In genomic region chr12:33424329-33424728, GRCm38 (mm10) we compare ENCODE assay signal across 7 mouse cellular contexts. TPM values are rescaled to one million over a fixed set of nuclear protein-coding genes. Genes with fewer than 3 reads are reported as not detected.
DNase-seq lines count a peak whose midpoint lies in the region; ATAC-seq and TF ChIP-seq lines count a peak whose summit lies in the region.

No protein-coding gene starts in this region.

- H3K9me3 ChIP-seq in stomach, postnatal 0 days (ENCODE audit: control insufficient read depth, low read length) = no peaks in the 10 kb centered on the region

- peak; percentile 54 for DNase-seq in testis, postnatal 10 days (ENCODE audit: low spot score)
- DNase-seq in testis, postnatal 14 days (ENCODE audit: low spot score) = no peak
- peak; percentile 47 for DNase-seq in layer of hippocampus, adult 9-11 months
- peak; percentile 65 for DNase-seq in stomach, postnatal 0 days (ENCODE audit: low spot score)

- H3K27me3 ChIP-seq in stomach, postnatal 0 days (ENCODE audit: control insufficient read depth, insufficient read depth, low read length) = no peaks in the 10 kb centered on the region

- TF ChIP-seq POLR2A in bone marrow, adult 2 months (IDR thresholded peaks at IDR 0.05; ENCODE audit: borderline replicate concordance, control insufficient read depth, low read depth, low read length) = no peak

- H3K36me3 ChIP-seq in stomach, postnatal 0 days (ENCODE audit: control insufficient read depth, insufficient read depth, low read length) = no peaks in the 10 kb centered on the region

- no peak overlapping the region for H3K4me3 ChIP-seq in bone marrow, adult 2 months (replicated peaks; ENCODE audit: control insufficient read depth, low read depth, low read length)
- H3K4me3 ChIP-seq in stomach, postnatal 0 days (ENCODE audit: low read depth, low read length) = no peak overlapping the region

- no peak overlapping the region for H3K9ac ChIP-seq in stomach, postnatal 0 days (ENCODE audit: low read length)

- WGBS in bone marrow, adult 2 months = 43% methylated on average over 3 of the region's 3 CpGs
- 31% methylated on average over 3 of the region's 3 CpGs for WGBS in stomach, postnatal 0 days

- TF ChIP-seq CTCF in bone marrow, adult 2 months (IDR thresholded peaks at IDR 0.05; ENCODE audit: control insufficient read depth, insufficient read depth, low read length) = peak; percentile 29; the same call in 1 of the 2 replicates
- TF ChIP-seq CTCF in stomach, postnatal 0 days (IDR thresholded peaks at IDR 0.05; ENCODE audit: low read depth) = peak; percentile 80

- H3K4me2 ChIP-seq in stomach, postnatal 0 days (replicated peaks; ENCODE audit: low read depth) = no peak overlapping the region

- H3K4me1 ChIP-seq in bone marrow, adult 2 months (ENCODE audit: control insufficient read depth, insufficient read depth, low read length) = no peaks in the 10 kb centered on the region
- no peaks in the 10 kb centered on the region for H3K4me1 ChIP-seq in stomach, postnatal 0 days (replicated peaks; ENCODE audit: control insufficient read depth, insufficient read depth)

- no peak for TF ChIP-seq EP300 in stomach, postnatal 0 days (optimal IDR thresholded peaks at IDR 0.05)

- H3K27ac ChIP-seq in bone marrow, adult 2 months (ENCODE audit: control insufficient read depth, insufficient read depth, low read depth, low read length, poor library complexity) = no peak overlapping the region
- H3K27ac ChIP-seq in stomach, postnatal 0 days (replicated peaks) = no peak overlapping the region

- peak; percentile 95 for ATAC-seq in frontal cortex, adult (ENCODE audit: low TSS enrichment)
- peak; percentile 85 for ATAC-seq in megakaryocyte-erythroid progenitor cell, adult 5-6 weeks (replicated peaks; ENCODE audit: low FRiP score, low TSS enrichment, poor library complexity, severe bottlenecking)
- no peak for ATAC-seq in stomach, postnatal 0 days (ENCODE audit: low FRiP score, low TSS enrichment)

RNA-seq across cellular contexts. Expression of gene Twistnb, which starts 5.1 kb away (rescaled TPM):
- 6.1 and 11.1 TPM in 2 replicates for polyA plus RNA-seq in bone marrow, adult 2 months (2011; ENCODE audit: insufficient read depth, insufficient read length, low replicate concordance, missing spikeins)
- 35.5 and 39.4 TPM in 2 replicates for total RNA-seq in megakaryocyte-erythroid progenitor cell, adult 5-6 weeks (2014; fragmentation: Nextera tagmentation)
- total RNA-seq in megakaryocyte-erythroid progenitor cell, adult 5-6 weeks (2017) = 82.0 and 113 TPM in 2 replicates
- polyA plus RNA-seq in stomach, postnatal 0 days (2015; fragmentation: Nextera tagmentation; extraction: Ambion mirVana) = 40.9 and 44.9 TPM in 2 replicates

RNA-seq across cellular contexts. Expression of gene Efcab10, which starts 29.7 kb away (rescaled TPM):
- polyA plus RNA-seq in bone marrow, adult 2 months (2011; ENCODE audit: insufficient read depth, insufficient read length, low replicate concordance, missing spikeins) = not detected in 2 replicates
- not detected in 2 replicates for total RNA-seq in megakaryocyte-erythroid progenitor cell, adult 5-6 weeks (2014; fragmentation: Nextera tagmentation)
- not detected in 2 replicates for total RNA-seq in megakaryocyte-erythroid progenitor cell, adult 5-6 weeks (2017)
- 0.21 TPM in 1 of 2 replicates, not detected in the other for polyA plus RNA-seq in stomach, postnatal 0 days (2015; fragmentation: Nextera tagmentation; extraction: Ambion mirVana)
